Mouse (Mus musculus): ENCODE results near the gene Itpa. TPM values are rescaled to one million over a fixed set of nuclear protein-coding genes. Genes with fewer than 3 reads are reported as not detected.

Gene Itpa
- polyA plus RNA-seq, 1 experiment from 2014 or later = 85.5 TPM

- Histone ChIP-seq H3K9ac (ENCODE audit: low read length) (no peak overlapping the region), H3K36me3 (ENCODE audit: control insufficient read depth, insufficient read depth, low read length) (peaks cover 21% of the 10 kb centered on the region), H3K27ac (ENCODE audit: low read length) (no peak overlapping the region), H3K27me3 (ENCODE audit: control insufficient read depth, insufficient read depth, low read length) (no peaks in the 10 kb centered on the region), H3K4me2 (ENCODE audit: low read depth, low read length) (no peak overlapping the region), H3K4me1 (ENCODE audit: control insufficient read depth, insufficient read depth, low read length) (no peaks in the 10 kb centered on the region), H3K4me3 (replicated peaks; ENCODE audit: low read length) (no peak overlapping the region), H3K9me3 (replicated peaks; ENCODE audit: control insufficient read depth, low read length) (no peaks in the 10 kb centered on the region)
- WGBS = 83% methylated on average over 10 of the region's 10 CpGs
- no peak for ATAC-seq (ENCODE audit: insufficient read depth, low FRiP score)
These were observed 9.8 kb downstream of the Itpa start for GRCm38 (mm10) chr2:130677211-130677610.

GRCm38 (mm10) chr2:130679154-130679553 lies 11.7 kb downstream of the Itpa start:
- Histone ChIP-seq H3K4me3 (replicated peaks; ENCODE audit: low read length) (no peak overlapping the region), H3K9ac (ENCODE audit: low read length) (no peak overlapping the region), H3K27ac (ENCODE audit: low read length) (no peak overlapping the region), H3K27me3 (ENCODE audit: control insufficient read depth, insufficient read depth, low read length) (no peaks in the 10 kb centered on the region), H3K9me3 (replicated peaks; ENCODE audit: control insufficient read depth, low read length) (no peaks in the 10 kb centered on the region), H3K4me1 (ENCODE audit: control insufficient read depth, insufficient read depth, low read length) (no peaks in the 10 kb centered on the region), H3K36me3 (ENCODE audit: control insufficient read depth, insufficient read depth, low read length) (peaks cover 17% of the 10 kb centered on the region), H3K4me2 (ENCODE audit: low read depth, low read length) (no peak overlapping the region)
- whole genome bisulfite sequencing = 91% methylated on average over 12 of the region's 12 CpGs
- no peak for ATAC-seq (ENCODE audit: insufficient read depth, low FRiP score)

- no peak overlapping the region for H3K9ac ChIP-seq (ENCODE audit: low read length)
- no peak for ATAC-seq (ENCODE audit: insufficient read depth, low FRiP score)
- H3K9me3 ChIP-seq (replicated peaks; ENCODE audit: control insufficient read depth, low read length) = no peaks in the 10 kb centered on the region
- no peaks in the 10 kb centered on the region for H3K4me1 ChIP-seq (ENCODE audit: control insufficient read depth, insufficient read depth, low read length)
- 91% methylated on average over 6 of the region's 6 CpGs for WGBS
- no peak overlapping the region for H3K27ac ChIP-seq (ENCODE audit: low read length)
- H3K4me3 ChIP-seq (replicated peaks; ENCODE audit: low read length) = no peak overlapping the region
- H3K36me3 ChIP-seq (ENCODE audit: control insufficient read depth, insufficient read depth, low read length) = peaks cover 17% of the 10 kb centered on the region
- no peak overlapping the region for H3K4me2 ChIP-seq (ENCODE audit: low read depth, low read length)
- H3K27me3 ChIP-seq (ENCODE audit: control insufficient read depth, insufficient read depth, low read length) = no peaks in the 10 kb centered on the region
These were observed 12.5 kb downstream of the Itpa start for GRCm38 (mm10) chr2:130679899-130680298.

- Histone ChIP-seq H3K27me3 (ENCODE audit: control insufficient read depth, insufficient read depth, low read length) (no peaks in the 10 kb centered on the region), H3K4me3 (replicated peaks; ENCODE audit: low read length) (no peak overlapping the region), H3K4me1 (ENCODE audit: control insufficient read depth, insufficient read depth, low read length) (no peaks in the 10 kb centered on the region), H3K27ac (ENCODE audit: low read length) (no peak overlapping the region), H3K4me2 (ENCODE audit: low read depth, low read length) (no peak overlapping the region), H3K9me3 (replicated peaks; ENCODE audit: control insufficient read depth, low read length) (no peaks in the 10 kb centered on the region), H3K36me3 (ENCODE audit: control insufficient read depth, insufficient read depth, low read length) (peaks cover 12% of the 10 kb centered on the region), H3K9ac (ENCODE audit: low read length) (no peak overlapping the region)
- no peak for ATAC-seq (ENCODE audit: insufficient read depth, low FRiP score)
- WGBS = 84% methylated on average over 3 of the region's 3 CpGs
These were observed 14.1 kb downstream of the Itpa start for GRCm38 (mm10) chr2:130681531-130681930.

- no peaks in the 10 kb centered on the region for H3K27me3 ChIP-seq (ENCODE audit: control insufficient read depth, insufficient read depth, low read length)
- no peaks in the 10 kb centered on the region for H3K4me1 ChIP-seq (ENCODE audit: control insufficient read depth, insufficient read depth, low read length)
- H3K4me2 ChIP-seq (ENCODE audit: low read depth, low read length) = no peak overlapping the region
- no peaks in the 10 kb centered on the region for H3K9me3 ChIP-seq (replicated peaks; ENCODE audit: control insufficient read depth, low read length)
- no peak overlapping the region for H3K4me3 ChIP-seq (replicated peaks; ENCODE audit: low read length)
- H3K27ac ChIP-seq (ENCODE audit: low read length) = no peak overlapping the region
- H3K9ac ChIP-seq (ENCODE audit: low read length) = no peak overlapping the region
- 0 out of 2 replicates have a peak, but pooled peaks cover 3% of the 10 kb centered on the region for H3K36me3 ChIP-seq (ENCODE audit: control insufficient read depth, insufficient read depth, low read length)
- ATAC-seq (ENCODE audit: insufficient read depth, low FRiP score) = no peak
- 83% methylated on average over 9 of the region's 9 CpGs for WGBS
These were observed 18.0 kb downstream of the Itpa start for GRCm38 (mm10) chr2:130685426-130685825.

- no peaks in the 10 kb centered on the region for H3K4me1 ChIP-seq (ENCODE audit: control insufficient read depth, insufficient read depth, low read length)
- no peaks in the 10 kb centered on the region for H3K9me3 ChIP-seq (replicated peaks; ENCODE audit: control insufficient read depth, low read length)
- no peaks in the 10 kb centered on the region for H3K27me3 ChIP-seq (ENCODE audit: control insufficient read depth, insufficient read depth, low read length)
- no peaks in the 10 kb centered on the region for H3K36me3 ChIP-seq (ENCODE audit: control insufficient read depth, insufficient read depth, low read length)
- no peak overlapping the region for H3K4me3 ChIP-seq (replicated peaks; ENCODE audit: low read length)
- no peak for ATAC-seq (ENCODE audit: insufficient read depth, low FRiP score)
- no peak overlapping the region for H3K27ac ChIP-seq (ENCODE audit: low read length)
- no peak overlapping the region for H3K9ac ChIP-seq (ENCODE audit: low read length)
- WGBS = 72% methylated on average over 2 of the region's 2 CpGs
- H3K4me2 ChIP-seq (ENCODE audit: low read depth, low read length) = no peak overlapping the region
These were observed 21.6 kb downstream of the Itpa start for GRCm38 (mm10) chr2:130689011-130689410.

- WGBS = 42% methylated on average over 3 of the region's 3 CpGs
These were observed 26.2 kb downstream of the Itpa start for GRCm38 (mm10) chr2:130693563-130693962.

GRCm38 (mm10) chr2:130696700-130697152 lies 29.3 kb downstream of the Itpa start:
- Histone ChIP-seq H3K4me2 (ENCODE audit: low read depth, low read length) (peak overlapping the region; percentile 100), H3K27ac (ENCODE audit: low read length) (no peak overlapping the region), H3K9me3 (replicated peaks; ENCODE audit: control insufficient read depth, low read length) (no peaks in the 10 kb centered on the region), H3K4me1 (ENCODE audit: control insufficient read depth, insufficient read depth, low read length) (peaks cover 7% of the 10 kb centered on the region; the same call in 1 of the 2 replicates), H3K27me3 (ENCODE audit: control insufficient read depth, insufficient read depth, low read length) (peaks cover 20% of the 10 kb centered on the region), H3K4me3 (replicated peaks; ENCODE audit: low read length) (peak overlapping the region; percentile 64), H3K36me3 (ENCODE audit: control insufficient read depth, insufficient read depth, low read length) (no peaks in the 10 kb centered on the region), H3K9ac (ENCODE audit: low read length) (peak overlapping the region; percentile 70)
- 1% methylated on average over 31 of the region's 31 CpGs for WGBS
- ATAC-seq (ENCODE audit: insufficient read depth, low FRiP score) = peak; percentile 46; the same call in 1 of the 2 replicates

More at GRCm38 (mm10) chr2:130693563-130693962, 26.2 kb downstream of the Itpa start:
- Histone ChIP-seq H3K27ac (ENCODE audit: low read length) (no peak overlapping the region), H3K9ac (ENCODE audit: low read length) (no peak overlapping the region), H3K4me1 (ENCODE audit: control insufficient read depth, insufficient read depth, low read length) (peaks cover 7% of the 10 kb centered on the region; the same call in 1 of the 2 replicates), H3K4me3 (replicated peaks; ENCODE audit: low read length) (no peak overlapping the region), H3K27me3 (ENCODE audit: control insufficient read depth, insufficient read depth, low read length) (peaks cover 20% of the 10 kb centered on the region), H3K36me3 (ENCODE audit: control insufficient read depth, insufficient read depth, low read length) (no peaks in the 10 kb centered on the region), H3K9me3 (replicated peaks; ENCODE audit: control insufficient read depth, low read length) (no peaks in the 10 kb centered on the region), H3K4me2 (ENCODE audit: low read depth, low read length) (no peak overlapping the region)
- ATAC-seq (ENCODE audit: insufficient read depth, low FRiP score) = no peak

GRCm38 (mm10) chr2:130697153-130697810 lies 29.9 kb downstream of the Itpa start, which contains the start of gene Slc4a11:
Slc4a11 (minus strand) TSS chr2:130697519.
- ATAC-seq (ENCODE audit: insufficient read depth, low FRiP score) = peak; percentile 70; the same call in 1 of the 2 replicates
- H3K9ac ChIP-seq (ENCODE audit: low read length) = peak within 1 kb of the TSS; percentile 70
- H3K4me2 ChIP-seq (ENCODE audit: low read depth, low read length) = peak within 1 kb of the TSS; percentile 100
- H3K9me3 ChIP-seq (replicated peaks; ENCODE audit: control insufficient read depth, low read length) = no peaks in the 10 kb centered on the region
- H3K4me1 ChIP-seq (ENCODE audit: control insufficient read depth, insufficient read depth, low read length) = peaks cover 7% of the 10 kb centered on the region; the same call in 1 of the 2 replicates
- H3K4me3 ChIP-seq (replicated peaks; ENCODE audit: low read length) = peak within 1 kb of the TSS; percentile 64
- no peaks in the 10 kb centered on the region for H3K36me3 ChIP-seq (ENCODE audit: control insufficient read depth, insufficient read depth, low read length)
- under 1% methylated on average over 65 of the region's 65 CpGs for WGBS
- H3K27ac ChIP-seq (ENCODE audit: low read length) = no peak within 1 kb of the TSS
- H3K27me3 ChIP-seq (ENCODE audit: control insufficient read depth, insufficient read depth, low read length) = peaks cover 20% of the 10 kb centered on the region

Data from stomach, embryonic 16.5 days (tissue).